Mouse (Mus musculus): Measurements from ENCODE around the gene Zbp1. TPM values are rescaled to one million over a fixed set of nuclear protein-coding genes. Genes with fewer than 3 reads are reported as not detected.

Zbp1 gene
- total and polyA plus RNA-seq, 2 experiments from 2014 or later, result 0.57 TPM; not detected in 1

DNA sequence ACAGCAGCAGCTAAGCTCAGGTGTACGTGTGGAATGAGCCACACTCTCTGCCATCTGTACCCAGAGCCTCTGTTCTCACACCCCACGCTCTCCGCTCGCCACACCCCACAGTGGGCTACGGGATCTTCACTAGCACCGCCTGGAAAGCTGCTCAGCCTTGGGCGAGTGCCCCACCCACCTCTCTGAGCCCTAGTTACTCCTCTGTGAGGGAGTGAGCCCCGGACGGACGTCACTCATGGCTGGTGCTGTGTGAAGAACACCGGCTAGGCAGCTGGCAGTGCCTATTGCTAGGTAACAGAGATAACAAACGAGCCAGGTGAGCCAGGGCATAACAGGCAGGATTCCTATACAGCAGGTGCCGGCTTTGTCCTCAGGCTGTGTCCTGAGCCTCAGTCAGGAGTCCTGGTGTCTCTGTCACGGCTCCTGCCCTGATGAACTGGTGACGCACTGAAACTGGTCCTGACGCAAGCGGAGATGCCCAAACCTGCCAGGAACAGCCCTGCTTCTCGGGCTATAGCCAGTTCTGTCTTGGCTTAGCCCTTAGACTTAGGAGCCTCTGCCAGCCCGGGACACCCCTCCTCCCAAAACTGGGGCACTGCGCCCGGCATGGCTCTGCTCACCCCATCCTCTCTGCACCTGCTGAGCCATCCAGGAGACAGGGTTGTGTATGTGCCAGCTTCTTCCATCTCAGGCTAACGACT lies 13.5 kb upstream of the Zbp1 start:
- H3K9ac ChIP-seq (replicated peaks; ENCODE audit: low read length, poor library complexity, severe bottlenecking), result no peak overlapping the region
- H3K27ac ChIP-seq (ENCODE audit: low read depth, low read length), result no peak overlapping the region
- H3K4me2 ChIP-seq (ENCODE audit: low read depth, low read length, poor library complexity, severe bottlenecking), result no peak overlapping the region
- DNase-seq (ENCODE audit: low spot score) (no peak), ATAC-seq (ENCODE audit: low FRiP score) (no peak)
- 80% methylated on average over 22 of the region's 22 CpGs for WGBS
- peaks cover 19% of the 10 kb centered on the region for H3K36me3 ChIP-seq (ENCODE audit: insufficient read depth, low read length)
- H3K4me1 ChIP-seq (ENCODE audit: insufficient read depth, low read length), result peaks cover 2% of the 10 kb centered on the region; the same call in 1 of the 2 replicates
- no peak for TF ChIP-seq CTCF (IDR thresholded peaks at IDR 0.05)
- H3K27me3 ChIP-seq (ENCODE audit: insufficient read depth, low read length), result no peaks in the 10 kb centered on the region
- H3K9me3 ChIP-seq (ENCODE audit: low read length), result no peaks in the 10 kb centered on the region
- no peak overlapping the region for H3K4me3 ChIP-seq (ENCODE audit: low read depth, low read length)

GRCm38 (mm10) chr2:173229578-173230224 lies 11.0 kb upstream of the Zbp1 start:
- H3K27ac ChIP-seq (ENCODE audit: low read depth, low read length), result no peak overlapping the region
- no peaks in the 10 kb centered on the region for H3K27me3 ChIP-seq (ENCODE audit: insufficient read depth, low read length)
- WGBS, result 7% methylated on average over 10 of the region's 10 CpGs
- no peak overlapping the region for H3K9ac ChIP-seq (replicated peaks; ENCODE audit: low read length, poor library complexity, severe bottlenecking)
- H3K4me1 ChIP-seq (ENCODE audit: insufficient read depth, low read length), result no peaks in the 10 kb centered on the region
- peak; percentile 91 for DNase-seq (ENCODE audit: low spot score)
- peak; percentile 95 for TF ChIP-seq CTCF (IDR thresholded peaks at IDR 0.05)
- H3K4me3 ChIP-seq (ENCODE audit: low read depth, low read length), result no peak overlapping the region
- peak; percentile 50 for ATAC-seq (ENCODE audit: low FRiP score)
- no peak overlapping the region for H3K4me2 ChIP-seq (ENCODE audit: low read depth, low read length, poor library complexity, severe bottlenecking)
- H3K9me3 ChIP-seq (ENCODE audit: low read length), result no peaks in the 10 kb centered on the region
- peaks cover 19% of the 10 kb centered on the region for H3K36me3 ChIP-seq (ENCODE audit: insufficient read depth, low read length)

DNA sequence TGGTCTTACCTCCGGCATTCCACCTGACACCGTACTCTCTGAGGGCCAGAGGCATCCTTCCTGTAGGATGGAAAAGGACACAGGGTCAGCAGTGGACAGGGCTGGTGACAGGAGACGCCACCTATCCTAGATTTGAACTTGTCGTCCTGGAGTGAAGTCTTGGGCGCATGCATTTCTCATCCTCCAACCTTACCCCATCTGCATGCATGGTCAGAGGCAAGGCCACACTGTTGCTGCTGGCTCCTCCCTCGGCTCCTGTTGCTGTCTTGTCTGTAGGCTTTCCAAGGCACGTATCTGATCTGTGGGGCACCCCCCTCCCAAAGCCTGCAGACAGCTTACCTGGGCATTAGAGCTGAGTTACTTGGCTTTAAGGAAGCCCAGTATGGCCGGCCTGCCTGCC lies 9.8 kb upstream of the Zbp1 start:
- Histone ChIP-seq H3K36me3 (ENCODE audit: insufficient read depth, low read length) (peaks cover 19% of the 10 kb centered on the region), H3K4me2 (ENCODE audit: low read depth, low read length, poor library complexity, severe bottlenecking) (no peak overlapping the region), H3K4me1 (ENCODE audit: insufficient read depth, low read length) (no peaks in the 10 kb centered on the region), H3K27ac (ENCODE audit: low read depth, low read length) (no peak overlapping the region), H3K4me3 (ENCODE audit: low read depth, low read length) (no peak overlapping the region), H3K9me3 (ENCODE audit: low read length) (no peaks in the 10 kb centered on the region), H3K9ac (replicated peaks; ENCODE audit: low read length, poor library complexity, severe bottlenecking) (no peak overlapping the region), H3K27me3 (ENCODE audit: insufficient read depth, low read length) (no peaks in the 10 kb centered on the region)
- ATAC-seq (ENCODE audit: low FRiP score) (no peak), DNase-seq (ENCODE audit: low spot score) (no peak)
- WGBS, result 93% methylated on average over 8 of the region's 8 CpGs
- no peak for TF ChIP-seq CTCF (IDR thresholded peaks at IDR 0.05)

DNA sequence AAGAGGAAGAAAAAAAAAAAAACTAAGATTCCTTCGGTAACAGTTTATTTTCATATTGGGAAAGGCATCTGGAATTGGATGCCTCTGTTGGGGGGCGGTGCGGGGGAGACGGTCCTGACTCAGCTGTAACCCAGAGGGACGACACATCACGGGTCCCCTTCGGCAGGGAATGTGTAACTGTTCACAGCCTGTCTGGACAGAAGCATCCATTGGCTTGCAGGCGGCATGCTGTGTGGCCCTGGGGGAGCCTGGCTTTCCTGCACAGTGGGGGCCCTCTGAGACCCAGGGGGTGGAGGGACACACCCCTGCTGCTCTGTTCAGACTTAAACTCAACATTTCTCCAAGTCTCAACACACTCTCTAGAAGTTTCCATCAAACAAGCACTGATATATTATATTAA lies 8.1 kb upstream of the Zbp1 start:
- no peak for ATAC-seq (ENCODE audit: low FRiP score)
- TF ChIP-seq CTCF (IDR thresholded peaks at IDR 0.05), result no peak
- no peak overlapping the region for H3K4me3 ChIP-seq (ENCODE audit: low read depth, low read length)
- WGBS, result 91% methylated on average over 8 of the region's 8 CpGs
- no peaks in the 10 kb centered on the region for H3K27me3 ChIP-seq (ENCODE audit: insufficient read depth, low read length)
- H3K9me3 ChIP-seq (ENCODE audit: low read length), result no peaks in the 10 kb centered on the region
- H3K27ac ChIP-seq (ENCODE audit: low read depth, low read length), result no peak overlapping the region
- DNase-seq (ENCODE audit: low spot score), result no peak
- no peaks in the 10 kb centered on the region for H3K4me1 ChIP-seq (ENCODE audit: insufficient read depth, low read length)
- no peak overlapping the region for H3K9ac ChIP-seq (replicated peaks; ENCODE audit: low read length, poor library complexity, severe bottlenecking)
- no peak overlapping the region for H3K4me2 ChIP-seq (ENCODE audit: low read depth, low read length, poor library complexity, severe bottlenecking)
- H3K36me3 ChIP-seq (ENCODE audit: insufficient read depth, low read length), result peaks cover 8% of the 10 kb centered on the region

DNA sequence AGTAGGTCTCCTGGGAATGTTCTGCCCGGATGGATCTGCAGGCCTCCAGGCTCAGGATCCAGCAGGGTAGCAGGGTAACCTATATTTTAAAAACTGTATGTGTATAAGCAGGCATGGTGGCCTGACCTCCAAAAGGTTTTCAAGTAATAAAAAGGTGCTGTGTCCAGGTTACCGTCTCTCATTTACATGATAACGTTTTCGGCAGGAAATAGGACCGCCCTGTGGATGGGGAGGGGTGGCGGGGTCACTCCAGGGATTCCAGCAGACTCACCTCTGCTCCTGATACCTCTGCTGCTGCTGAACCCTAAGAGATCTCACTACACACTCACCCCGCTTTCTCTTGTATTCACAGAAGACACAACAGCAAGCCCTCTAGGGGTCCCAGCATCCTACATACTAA lies 7.2 kb upstream of the Zbp1 start:
- Histone ChIP-seq H3K27ac (ENCODE audit: low read depth, low read length) (no peak overlapping the region), H3K36me3 (ENCODE audit: insufficient read depth, low read length) (peaks cover 6% of the 10 kb centered on the region), H3K9me3 (ENCODE audit: low read length) (no peaks in the 10 kb centered on the region), H3K4me3 (ENCODE audit: low read depth, low read length) (no peak overlapping the region), H3K27me3 (ENCODE audit: insufficient read depth, low read length) (no peaks in the 10 kb centered on the region), H3K9ac (replicated peaks; ENCODE audit: low read length, poor library complexity, severe bottlenecking) (no peak overlapping the region), H3K4me2 (ENCODE audit: low read depth, low read length, poor library complexity, severe bottlenecking) (no peak overlapping the region), H3K4me1 (ENCODE audit: insufficient read depth, low read length) (no peaks in the 10 kb centered on the region)
- no peak for ATAC-seq (ENCODE audit: low FRiP score)
- WGBS, result 86% methylated on average over 7 of the region's 7 CpGs
- no peak for DNase-seq (ENCODE audit: low spot score)
- TF ChIP-seq CTCF (IDR thresholded peaks at IDR 0.05), result no peak

GRCm38 (mm10) chr2:173224832-173225231 lies 6.1 kb upstream of the Zbp1 start:
- no peak for ATAC-seq (ENCODE audit: low FRiP score)
- no peaks in the 10 kb centered on the region for H3K27me3 ChIP-seq (ENCODE audit: insufficient read depth, low read length)
- WGBS, result 56% methylated on average over 7 of the region's 7 CpGs
- H3K4me1 ChIP-seq (ENCODE audit: insufficient read depth, low read length), result no peaks in the 10 kb centered on the region
- no peaks in the 10 kb centered on the region for H3K9me3 ChIP-seq (ENCODE audit: low read length)
- H3K36me3 ChIP-seq (ENCODE audit: insufficient read depth, low read length), result peaks cover 6% of the 10 kb centered on the region
- TF ChIP-seq CTCF (IDR thresholded peaks at IDR 0.05), result no peak
- no peak for DNase-seq (ENCODE audit: low spot score)
- H3K4me2 ChIP-seq (ENCODE audit: low read depth, low read length, poor library complexity, severe bottlenecking), result no peak overlapping the region
- no peak overlapping the region for H3K27ac ChIP-seq (ENCODE audit: low read depth, low read length)
- no peak overlapping the region for H3K4me3 ChIP-seq (ENCODE audit: low read depth, low read length)
- no peak overlapping the region for H3K9ac ChIP-seq (replicated peaks; ENCODE audit: low read length, poor library complexity, severe bottlenecking)

All from midbrain, postnatal 0 days (tissue).